Mouse (Mus musculus) erythroblast, embryonic 14.5 days (primary cell): ENCODE data around the gene Psma5. TPM values are rescaled to one million over a fixed set of nuclear protein-coding genes. Genes with fewer than 3 reads are reported as not detected.
"Not testable (repeated sequence)": the region's sequence is repeated elsewhere in the genome, so short reads cannot be mapped to it uniquely, and the experiment has no call there.

Experiments used
- H3K27me3 ChIP-seq: 2 replicates; pipeline ENCODE4 v1.6.1; 2012; ENCODE audit warnings: inconsistent platforms; ENCODE audit not compliant: control insufficient read depth
- H3K36me3 ChIP-seq: 2 replicates; pipeline ENCODE4 v1.6.1; 2012; ENCODE audit warnings: mild to moderate bottlenecking, inconsistent platforms; ENCODE audit not compliant: control insufficient read depth
- H3K4me1 ChIP-seq: 2 replicates; pipeline ENCODE4 v1.6.1; 2012; ENCODE audit warnings: inconsistent platforms; ENCODE audit not compliant: control insufficient read depth
- H3K4me3 ChIP-seq: replicated peaks from 2 replicates; pipeline ENCODE3; 2012; ENCODE audit warnings: moderate library complexity, mild to moderate bottlenecking, inconsistent platforms
- H3K9me3 ChIP-seq: 2 replicates; pipeline ENCODE4 v1.6.1; 2012; ENCODE audit warnings: low read length, inconsistent platforms, mixed read lengths; ENCODE audit not compliant: control insufficient read depth
- GATA1 ChIP-seq: IDR thresholded peaks from 2 replicates; pipeline ENCODE4 v1.6.1; 2012; ENCODE audit warnings: low read length, inconsistent platforms, mixed read lengths
- TAL1 ChIP-seq: IDR thresholded peaks from 3 replicates; pipeline ENCODE4 v1.6.1; 2012; ENCODE audit warnings: low read length, inconsistent platforms, mixed read lengths
- polyA plus RNA-seq: library from polyadenylated mRNA; stranded (reverse); fragments of >175 nt; gene quantifications from 2 replicates; pipeline ENCODE4 v1.2.3, GENCODE M21; 2012

The Psma5 gene
- polyA plus RNA-seq, 1 experiment: 0.71 TPM

GRCm38 (mm10) chr3:108225711-108226557, 30.8 kb upstream of the Psma5 start:
- peaks cover 92% of the 10 kb centered on the region for H3K27me3 ChIP-seq
- no peak overlapping the region for H3K4me3 ChIP-seq
- TF ChIP-seq GATA1: no peak
- no peaks in the 10 kb centered on the region for H3K36me3 ChIP-seq
- H3K4me1 ChIP-seq: 0 out of 2 replicates have a peak, but pooled peaks cover 3% of the 10 kb centered on the region
- peaks cover 2% of the 10 kb centered on the region; the same call in 1 of the 2 replicates for H3K9me3 ChIP-seq

- H3K4me1 ChIP-seq: 0 out of 2 replicates have a peak, but pooled peaks cover 3% of the 10 kb centered on the region
- H3K27me3 ChIP-seq: peaks cover 85% of the 10 kb centered on the region
- no peak for TF ChIP-seq TAL1
- no peak for TF ChIP-seq GATA1
- H3K4me3 ChIP-seq: no peak within 1 kb of the TSS
- H3K9me3 ChIP-seq: peaks cover 2% of the 10 kb centered on the region; the same call in 1 of the 2 replicates
- no peaks in the 10 kb centered on the region for H3K36me3 ChIP-seq
Observed at GRCm38 (mm10) chr3:108226558-108227350, 30.0 kb upstream of the Psma5 start, which contains the start of gene Sypl2. TSS of gene Sypl2 (minus strand) at chr3:108226648.

GRCm38 (mm10) chr3:108227521-108227920, 29.2 kb upstream of the Psma5 start:
- H3K36me3 ChIP-seq: no peaks in the 10 kb centered on the region
- no peak overlapping the region for H3K4me3 ChIP-seq
- TF ChIP-seq GATA1 (no peak), TAL1 (no peak)
- H3K27me3 ChIP-seq: peaks cover 82% of the 10 kb centered on the region
- H3K9me3 ChIP-seq: peaks cover 2% of the 10 kb centered on the region; the same call in 1 of the 2 replicates
- 0 out of 2 replicates have a peak, but pooled peaks cover 3% of the 10 kb centered on the region for H3K4me1 ChIP-seq

- H3K27me3 ChIP-seq: peaks cover 40% of the 10 kb centered on the region
- H3K4me3 ChIP-seq: no peak overlapping the region
- H3K4me1 ChIP-seq: 0 out of 2 replicates have a peak, but pooled peaks cover under 1% of the 10 kb centered on the region
- TF ChIP-seq GATA1: no peak
- no peak for TF ChIP-seq TAL1
- no peaks in the 10 kb centered on the region for H3K36me3 ChIP-seq
- no peaks in the 10 kb centered on the region for H3K9me3 ChIP-seq
Observed at GRCm38 (mm10) chr3:108231646-108232045, 25.1 kb upstream of the Psma5 start.

- not testable (repeated sequence) for H3K4me3 ChIP-seq
Observed at GRCm38 (mm10) chr3:108237474-108238102, 19.1 kb upstream of the Psma5 start.

GRCm38 (mm10) chr3:108241243-108241839, 15.4 kb upstream of the Psma5 start:
- no peak overlapping the region for H3K4me3 ChIP-seq
- TF ChIP-seq GATA1 (no peak), TAL1 (no peak)
- no peaks in the 10 kb centered on the region for H3K4me1 ChIP-seq
- peaks cover 2% of the 10 kb centered on the region for H3K9me3 ChIP-seq
- H3K27me3 ChIP-seq: peaks cover 2% of the 10 kb centered on the region; the same call in 1 of the 2 replicates
- no peaks in the 10 kb centered on the region for H3K36me3 ChIP-seq

More at GRCm38 (mm10) chr3:108237474-108238102, 19.1 kb upstream of the Psma5 start:
- H3K4me1 ChIP-seq, H3K36me3 ChIP-seq, H3K27me3 ChIP-seq, H3K9me3 ChIP-seq: not testable (repeated sequence)

- no peaks in the 10 kb centered on the region for H3K4me1 ChIP-seq
- no peaks in the 10 kb centered on the region for H3K36me3 ChIP-seq
- no peak for TF ChIP-seq TAL1
- TF ChIP-seq GATA1: no peak
- no peaks in the 10 kb centered on the region for H3K27me3 ChIP-seq
- no peak overlapping the region for H3K4me3 ChIP-seq
- H3K9me3 ChIP-seq: peaks cover 2% of the 10 kb centered on the region
Observed at GRCm38 (mm10) chr3:108246857-108247256, 9.9 kb upstream of the Psma5 start.

- Histone ChIP-seq H3K4me1 (peaks cover 26% of the 10 kb centered on the region), H3K36me3 (peaks cover 20% of the 10 kb centered on the region), H3K4me3 (peak overlapping the region; percentile 92), H3K9me3 (no peaks in the 10 kb centered on the region), H3K27me3 (no peaks in the 10 kb centered on the region)
- TF ChIP-seq TAL1 (no peak), GATA1 (no peak)
Observed at GRCm38 (mm10) chr3:108257831-108258500, 1.2 kb downstream of the Psma5 start.
